Mouse (Mus musculus) myocyte (in vitro differentiated cells): ENCODE measurements at regions not wholly inside any gene's neighbourhood (a gene's known extent, or its start where the extent isn't known, plus 50 kb on each side); places are given as distances from the start of the nearest gene placed in this dataset.

Source experiments
- H3K27me3 ChIP-seq: one replicate; pipeline ENCODE4 v1.6.1; 2011; ENCODE audit not compliant: control insufficient read depth, insufficient read depth, insufficient read length
- H3K36me3 ChIP-seq: one replicate; pipeline ENCODE4 v1.6.1; 2011; ENCODE audit not compliant: control insufficient read depth, insufficient read depth
- H3K4me2 ChIP-seq: one replicate; pipeline ENCODE4 v1.6.1; 2011; ENCODE audit warnings: low read depth, control low read depth
- H3K4me3 ChIP-seq: one replicate; pipeline ENCODE4 v1.5.1; 2011; ENCODE audit warnings: mild to moderate bottlenecking, control low read depth, moderate library complexity
- H3K79me2 ChIP-seq: one replicate; pipeline ENCODE4 v1.6.1; 2011; ENCODE audit not compliant: control insufficient read depth, insufficient read depth
- H3ac ChIP-seq: one replicate; pipeline ENCODE4 v1.6.1; 2011; ENCODE audit not compliant: control insufficient read depth, insufficient read length
- CEBPB ChIP-seq: IDR thresholded peaks from 2 replicates; pipeline ENCODE4 v1.6.1; 2011; ENCODE audit warnings: mild to moderate bottlenecking, moderate library complexity; ENCODE audit not compliant: poor library complexity, insufficient read depth, severe bottlenecking
- E2F4 ChIP-seq: IDR thresholded peaks from one replicate; pipeline ENCODE4 v1.6.1; 2011; ENCODE audit warnings: mild to moderate bottlenecking, control low read depth, moderate library complexity; ENCODE audit not compliant: insufficient read depth
- MAX ChIP-seq: IDR thresholded peaks from one replicate; pipeline ENCODE4 v1.6.1; 2011; ENCODE audit warnings: low read depth, mild to moderate bottlenecking, control low read depth
- MYOD1 ChIP-seq, 3 experiments: IDR thresholded peaks; one replicate each; pipeline ENCODE4 v1.6.1; 2011; ENCODE audit warnings: control low read depth in 2 of 3, low read depth in 2 of 3, mild to moderate bottlenecking in 2 of 3, moderate library complexity in 1 of 3; ENCODE audit not compliant: insufficient read length in 2 of 3, control insufficient read depth in 1 of 3
- MYOG ChIP-seq, 3 experiments: IDR thresholded peaks; one replicate each; pipeline ENCODE4 v1.6.1; 2011; ENCODE audit warnings: control low read depth in 2 of 3, low read depth in 2 of 3, mild to moderate bottlenecking in 2 of 3; ENCODE audit not compliant: insufficient read length in 2 of 3, control insufficient read depth in 1 of 3, insufficient read depth in 1 of 3
- POLR2A ChIP-seq: IDR thresholded peaks from one replicate; pipeline ENCODE4 v1.6.1; 2011; ENCODE audit warnings: low read depth, mild to moderate bottlenecking, control low read depth, moderate library complexity; ENCODE audit not compliant: insufficient read length
- POLR2AphosphoS2 ChIP-seq: IDR thresholded peaks from one replicate; pipeline ENCODE4 v1.6.1; 2011; ENCODE audit warnings: low read depth, control low read depth; ENCODE audit not compliant: insufficient read length
- REST ChIP-seq: IDR thresholded peaks from one replicate; pipeline ENCODE4 v1.6.1; 2011; ENCODE audit warnings: mild to moderate bottlenecking, control low read depth, moderate library complexity; ENCODE audit not compliant: insufficient read depth, insufficient read length
- SRF ChIP-seq: IDR thresholded peaks from one replicate; pipeline ENCODE4 v1.6.1; 2011; ENCODE audit warnings: low read depth; ENCODE audit not compliant: control insufficient read depth, insufficient read length
- TCF12 ChIP-seq: IDR thresholded peaks from one replicate; pipeline ENCODE4 v1.6.1; 2011; ENCODE audit warnings: mild to moderate bottlenecking, control low read depth; ENCODE audit not compliant: poor library complexity, insufficient read depth, severe bottlenecking
- TCF3 ChIP-seq: IDR thresholded peaks from one replicate; pipeline ENCODE4 v1.6.1; 2011; ENCODE audit warnings: low read depth, control low read depth; ENCODE audit not compliant: insufficient read length
- USF1 ChIP-seq: IDR thresholded peaks from one replicate; pipeline ENCODE4 v1.6.1; 2011; ENCODE audit warnings: low read depth, mild to moderate bottlenecking, control low read depth, moderate library complexity

DNA sequence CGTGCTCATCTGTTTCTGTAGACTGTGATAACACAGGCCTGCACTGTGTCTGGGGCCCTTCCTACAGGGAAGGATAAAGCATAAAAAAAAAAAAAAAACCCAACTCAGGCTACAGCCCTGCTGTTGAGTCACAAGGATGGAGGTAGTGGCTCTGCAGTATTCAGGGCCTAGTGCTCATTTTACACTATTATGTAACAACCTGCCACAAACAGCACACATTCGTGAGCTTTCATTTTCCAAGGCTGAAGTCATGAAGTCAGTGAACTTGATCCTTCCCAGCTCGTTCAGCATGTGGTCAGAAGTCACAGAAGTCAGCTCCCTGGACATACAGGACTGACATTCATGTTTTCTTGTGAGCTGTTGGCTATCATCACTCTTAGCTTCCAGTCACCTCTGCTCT, 199.8 kb upstream of the Vstm2b start:
- Histone ChIP-seq H3ac (no peak overlapping the region), H3K27me3 (no peaks in the 10 kb centered on the region), H3K36me3 (no peaks in the 10 kb centered on the region), H3K4me3 (no peak overlapping the region), H3K79me2 (no peaks in the 10 kb centered on the region), H3K4me2 (no peak overlapping the region)
- TF ChIP-seq USF1 = no peak
- TF ChIP-seq POLR2A = no peak
- TF ChIP-seq REST = no peak

GRCm38 (mm10) chr7:40699633-40700032, 198.5 kb upstream of the Vstm2b start:
- Histone ChIP-seq H3ac (no peak overlapping the region), H3K27me3 (no peaks in the 10 kb centered on the region), H3K4me3 (no peak overlapping the region), H3K36me3 (no peaks in the 10 kb centered on the region), H3K79me2 (no peaks in the 10 kb centered on the region), H3K4me2 (no peak overlapping the region)
- TF ChIP-seq TCF3 (no peak), REST (no peak), MYOG (IDR thresholded peaks at IDR 0.05; ENCODE audit: control insufficient read depth in 1 of 3, insufficient read depth in 1 of 3, insufficient read length in 2 of 3, low read depth in 2 of 3) (no peak), POLR2AphosphoS2 (no peak), TCF12 (no peak), POLR2A (no peak), CEBPB (no peak), E2F4 (no peak), SRF (no peak), MAX (no peak), USF1 (no peak), MYOD1 (IDR thresholded peaks at IDR 0.05; ENCODE audit: control insufficient read depth in 1 of 3, insufficient read length in 2 of 3, low read depth in 2 of 3) (no peak)

GRCm38 (mm10) chr7:40700656-40701055, 197.5 kb upstream of the Vstm2b start:
- no peaks in the 10 kb centered on the region for H3K27me3 ChIP-seq
- no peak for TF ChIP-seq POLR2AphosphoS2
- no peak overlapping the region for H3ac ChIP-seq
- no peak overlapping the region for H3K4me3 ChIP-seq
- no peak overlapping the region for H3K4me2 ChIP-seq
- no peaks in the 10 kb centered on the region for H3K79me2 ChIP-seq
- H3K36me3 ChIP-seq = no peaks in the 10 kb centered on the region

GRCm38 (mm10) chr7:40702191-40703045, 195.7 kb upstream of the Vstm2b start:
- no peak overlapping the region for H3K4me2 ChIP-seq
- TF ChIP-seq MAX = no peak
- TF ChIP-seq SRF = no peak
- TF ChIP-seq POLR2A = no peak
- no peak for TF ChIP-seq CEBPB
- no peak for TF ChIP-seq MYOD1 (IDR thresholded peaks at IDR 0.05; ENCODE audit: control insufficient read depth in 1 of 3, insufficient read length in 2 of 3, low read depth in 2 of 3)
- H3K4me3 ChIP-seq = no peak overlapping the region
- no peaks in the 10 kb centered on the region for H3K79me2 ChIP-seq
- H3K27me3 ChIP-seq = no peaks in the 10 kb centered on the region
- H3ac ChIP-seq = no peak overlapping the region
- H3K36me3 ChIP-seq = no peaks in the 10 kb centered on the region

- H3K4me3 ChIP-seq = no peak overlapping the region
- H3K4me2 ChIP-seq = no peak overlapping the region
- H3K79me2 ChIP-seq = no peaks in the 10 kb centered on the region
- TF ChIP-seq MYOD1 (IDR thresholded peaks at IDR 0.05; ENCODE audit: control insufficient read depth in 1 of 3, insufficient read length in 2 of 3, low read depth in 2 of 3) (no peak), TCF12 (no peak), MAX (no peak), POLR2AphosphoS2 (no peak), SRF (no peak), MYOG (IDR thresholded peaks at IDR 0.05; ENCODE audit: control insufficient read depth in 1 of 3, insufficient read depth in 1 of 3, insufficient read length in 2 of 3, low read depth in 2 of 3) (no peak), REST (no peak), POLR2A (no peak), CEBPB (no peak), E2F4 (no peak), USF1 (no peak)
- no peak overlapping the region for H3ac ChIP-seq
- no peaks in the 10 kb centered on the region for H3K36me3 ChIP-seq
- H3K27me3 ChIP-seq = no peaks in the 10 kb centered on the region
These were observed 189.9 kb upstream of the Vstm2b start for GRCm38 (mm10) chr7:40708231-40708630.
